Mouse (Mus musculus): ENCODE data around the gene Egfl7.

The Egfl7 gene

GRCm38 (mm10) chr2:26579714-26580113 lies at the start of gene Egfl7:
Gene Egfl7 (plus strand): TSS chr2:26580014.
- DNase-seq: no peak

- DNase-seq: no peak
These were observed 48.0 kb upstream of the Egfl7 start for GRCm38 (mm10) chr2:26531829-26532228.

GRCm38 (mm10) chr2:26533249-26533648 lies 46.6 kb upstream of the Egfl7 start:
- no peak for DNase-seq

GRCm38 (mm10) chr2:26534161-26534560 lies 45.7 kb upstream of the Egfl7 start:
- no peak for DNase-seq

GRCm38 (mm10) chr2:26534616-26535015 lies 45.2 kb upstream of the Egfl7 start:
- DNase-seq: no peak

GRCm38 (mm10) chr2:26535517-26536045 lies 44.2 kb upstream of the Egfl7 start:
- no peak for DNase-seq

- DNase-seq: no peak
These were observed 40.3 kb upstream of the Egfl7 start for GRCm38 (mm10) chr2:26539516-26539915.

- DNase-seq: no peak
These were observed 39.1 kb upstream of the Egfl7 start for GRCm38 (mm10) chr2:26540721-26541120.

GRCm38 (mm10) chr2:26541258-26541910 lies 38.4 kb upstream of the Egfl7 start:
- DNase-seq: no peak

GRCm38 (mm10) chr2:26543155-26543554 lies 36.7 kb upstream of the Egfl7 start:
- no peak for DNase-seq

- no peak for DNase-seq
These were observed 36.0 kb upstream of the Egfl7 start for GRCm38 (mm10) chr2:26543768-26544167.

GRCm38 (mm10) chr2:26544265-26544664 lies 35.5 kb upstream of the Egfl7 start:
- DNase-seq: no peak

- no peak for DNase-seq
These were observed 32.3 kb upstream of the Egfl7 start for GRCm38 (mm10) chr2:26547481-26547880.

- no peak for DNase-seq
These were observed 30.0 kb upstream of the Egfl7 start for GRCm38 (mm10) chr2:26549801-26550200.

- DNase-seq: no peak
These were observed 29.6 kb upstream of the Egfl7 start for GRCm38 (mm10) chr2:26550205-26550604.

GRCm38 (mm10) chr2:26550777-26551176 lies 29.0 kb upstream of the Egfl7 start:
- DNase-seq: no peak

GRCm38 (mm10) chr2:26551446-26551845 lies 28.4 kb upstream of the Egfl7 start:
- DNase-seq: no peak

GRCm38 (mm10) chr2:26552066-26552465 lies 27.7 kb upstream of the Egfl7 start:
- no peak for DNase-seq

- no peak for DNase-seq
These were observed 25.9 kb upstream of the Egfl7 start for GRCm38 (mm10) chr2:26553904-26554303.

GRCm38 (mm10) chr2:26555076-26555475 lies 24.7 kb upstream of the Egfl7 start:
- no peak for DNase-seq

GRCm38 (mm10) chr2:26556535-26556993 lies 23.2 kb upstream of the Egfl7 start:
- no peak for DNase-seq

- no peak for DNase-seq
These were observed 19.3 kb upstream of the Egfl7 start for GRCm38 (mm10) chr2:26560506-26560905.

- no peak for DNase-seq
These were observed 18.3 kb upstream of the Egfl7 start for GRCm38 (mm10) chr2:26561351-26562016.

- no peak for DNase-seq
These were observed 13.6 kb upstream of the Egfl7 start for GRCm38 (mm10) chr2:26566221-26566620.
